Mouse (Mus musculus) limb, embryonic 11.5 days (tissue): ENCODE data around the gene Cuta. TPM values are rescaled to one million over a fixed set of nuclear protein-coding genes. Genes with fewer than 3 reads are reported as not detected.

Experiments used
- ATAC-seq: fragments of 200-750 bp; cut with Nextera tagmentation; 2 replicates; pipeline ENCODE4 v1.8.0; 2017; ENCODE audit warnings: low read depth; ENCODE audit not compliant: insufficient number of reproducible peaks, low FRiP score, low TSS enrichment
- DNase-seq: peaks from one replicate; pipeline ENCODE4 v3.0.0-alpha.2; 2015; ENCODE audit warnings: low spot score
- H3K27ac ChIP-seq: fragments of 300-500 bp; sonication (generic); replicated peaks from 2 replicates; pipeline ENCODE4 v1.5.1; 2014; ENCODE audit warnings: low read depth, mild to moderate bottlenecking, low read length
- H3K27me3 ChIP-seq: fragments of 300-500 bp; sonication (generic); 2 replicates; pipeline ENCODE4 v1.6.1; 2014; ENCODE audit warnings: mild to moderate bottlenecking, low read length, mixed read lengths; ENCODE audit not compliant: control insufficient read depth, insufficient read depth
- H3K36me3 ChIP-seq: fragments of 300-500 bp; sonication (generic); 2 replicates; pipeline ENCODE4 v1.6.1; 2014; ENCODE audit warnings: mild to moderate bottlenecking, low read length, moderate library complexity, mixed read lengths; ENCODE audit not compliant: control insufficient read depth, insufficient read depth
- H3K4me1 ChIP-seq: fragments of 300-500 bp; sonication (generic); 2 replicates; pipeline ENCODE4 v1.6.1; 2014; ENCODE audit warnings: low read length, mixed read lengths; ENCODE audit not compliant: control insufficient read depth, insufficient read depth
- H3K4me2 ChIP-seq: fragments of 300-500 bp; sonication (generic); 2 replicates; pipeline ENCODE4 v1.6.1; 2014; ENCODE audit warnings: low read depth, mild to moderate bottlenecking, moderate library complexity; ENCODE audit not compliant: severe bottlenecking
- H3K4me3 ChIP-seq: fragments of 300-500 bp; sonication (generic); 2 replicates; pipeline ENCODE4 v1.5.1; 2014; ENCODE audit warnings: low read depth, low read length
- H3K9ac ChIP-seq: fragments of 300-500 bp; sonication (generic); 2 replicates; pipeline ENCODE4 v1.6.1; 2014; ENCODE audit warnings: mild to moderate bottlenecking, low read length
- H3K9me3 ChIP-seq: fragments of 300-500 bp; sonication (generic); 2 replicates; pipeline ENCODE4 v1.6.1; 2016; ENCODE audit warnings: low read length; ENCODE audit not compliant: control insufficient read depth
- WGBS: fragments of 180-500 bp; shearing (Covaris S2); extraction: QIAGEN DNeasy Blood & Tissue Kit; methylation state at CpG from one replicate; pipeline ENCODE4 v1.1.7; 2014; 5-methylcytosine and 5-hydroxymethylcytosine counted together
- polyA plus RNA-seq: library from polyadenylated mRNA; unstranded; fragments of >200 nt; fragmentation: Nextera tagmentation; extraction: Ambion mirVana; gene quantifications from 2 replicates; pipeline ENCODE4 v1.2.1, GENCODE M21; 2014

Cuta gene
- polyA plus RNA-seq, 1 experiment from 2014 or later, result 170 TPM

DNA sequence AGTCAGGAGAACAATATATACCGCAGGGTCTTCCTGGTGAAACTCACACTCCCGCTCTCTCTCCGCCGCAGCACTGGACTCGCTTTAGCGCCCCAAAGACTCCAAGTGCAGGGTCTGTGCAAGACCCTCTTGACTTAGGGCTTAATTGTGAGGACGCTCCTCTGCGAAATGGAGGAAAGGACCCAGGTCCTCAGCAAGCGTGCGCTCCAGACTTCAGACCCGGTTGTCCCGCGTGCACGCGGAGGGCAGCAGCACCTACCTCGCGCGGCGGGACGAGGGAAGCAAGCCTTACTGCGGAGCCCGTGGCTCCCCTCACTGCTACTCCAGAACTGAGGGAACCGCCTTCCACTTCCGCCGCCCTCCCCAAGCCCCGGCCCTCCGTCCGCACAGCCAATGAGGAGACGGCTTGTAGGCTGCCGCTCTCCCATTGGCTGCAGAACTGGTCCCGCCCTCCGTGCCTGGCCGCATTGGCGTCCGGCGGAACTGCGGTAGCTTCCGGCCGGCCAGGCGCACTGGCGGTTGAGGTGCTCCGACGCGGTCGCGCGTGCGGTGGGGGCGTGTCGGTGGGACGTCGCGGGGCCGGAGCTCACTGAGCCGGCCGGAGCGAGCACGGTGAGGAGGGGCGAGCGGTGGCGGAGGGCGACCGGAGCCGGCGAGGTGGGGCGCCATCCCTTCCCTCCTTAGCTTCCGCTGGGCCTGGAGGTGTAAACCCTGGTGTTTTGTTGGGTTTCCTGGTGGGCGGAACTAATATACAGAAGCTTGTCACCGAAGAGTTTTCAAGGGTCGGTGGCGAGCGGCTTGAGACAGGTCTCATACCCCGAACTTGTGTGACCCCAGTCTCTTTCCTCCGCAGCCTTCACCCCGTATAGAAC lies 33.6 kb upstream of the Cuta start, which contains the start of gene Zbtb9:
TSS of gene Zbtb9 (plus strand) at position 465 of the 872 bp plus-strand sequence.
- H3K36me3 ChIP-seq, result peaks cover 18% of the 10 kb centered on the region

DNA sequence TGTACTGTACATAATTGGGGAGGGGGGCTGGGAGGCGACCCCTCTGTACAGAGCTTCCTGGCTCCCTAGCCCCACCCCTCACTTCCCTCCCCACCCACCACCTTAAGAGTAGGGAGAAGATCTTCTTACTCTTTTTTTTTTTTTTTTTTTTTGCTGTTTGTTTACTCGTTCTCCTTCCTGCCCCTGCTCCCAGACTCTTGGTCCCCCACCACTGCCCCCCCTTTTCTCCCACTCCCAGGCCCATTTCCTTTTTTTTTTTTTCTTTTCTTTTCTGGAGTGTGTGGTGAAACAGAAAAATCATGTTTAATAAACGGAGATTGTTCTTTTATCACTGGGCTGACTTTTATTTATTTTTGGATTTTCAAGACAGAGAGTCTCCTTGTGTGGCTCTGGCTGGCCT lies 32.7 kb upstream of the Cuta start:
- H3K36me3 ChIP-seq, result peaks cover 13% of the 10 kb centered on the region

More for the DNA sequence above, 33.6 kb upstream of the Cuta start, which contains the start of gene Zbtb9:
- DNase-seq, result peak; percentile 96
- Histone ChIP-seq H3K27me3 (no peaks in the 10 kb centered on the region), H3K4me1 (peaks cover 18% of the 10 kb centered on the region), H3K4me3 (peak within 1 kb of the TSS; percentile 64), H3K4me2 (peak within 1 kb of the TSS; percentile 89), H3K9me3 (no peaks in the 10 kb centered on the region), H3K27ac (peak within 1 kb of the TSS; percentile 79), H3K9ac (peak within 1 kb of the TSS; percentile 78)
- peak; percentile 98 for ATAC-seq
- WGBS, result under 1% methylated on average over 75 of the region's 75 CpGs

DNA sequence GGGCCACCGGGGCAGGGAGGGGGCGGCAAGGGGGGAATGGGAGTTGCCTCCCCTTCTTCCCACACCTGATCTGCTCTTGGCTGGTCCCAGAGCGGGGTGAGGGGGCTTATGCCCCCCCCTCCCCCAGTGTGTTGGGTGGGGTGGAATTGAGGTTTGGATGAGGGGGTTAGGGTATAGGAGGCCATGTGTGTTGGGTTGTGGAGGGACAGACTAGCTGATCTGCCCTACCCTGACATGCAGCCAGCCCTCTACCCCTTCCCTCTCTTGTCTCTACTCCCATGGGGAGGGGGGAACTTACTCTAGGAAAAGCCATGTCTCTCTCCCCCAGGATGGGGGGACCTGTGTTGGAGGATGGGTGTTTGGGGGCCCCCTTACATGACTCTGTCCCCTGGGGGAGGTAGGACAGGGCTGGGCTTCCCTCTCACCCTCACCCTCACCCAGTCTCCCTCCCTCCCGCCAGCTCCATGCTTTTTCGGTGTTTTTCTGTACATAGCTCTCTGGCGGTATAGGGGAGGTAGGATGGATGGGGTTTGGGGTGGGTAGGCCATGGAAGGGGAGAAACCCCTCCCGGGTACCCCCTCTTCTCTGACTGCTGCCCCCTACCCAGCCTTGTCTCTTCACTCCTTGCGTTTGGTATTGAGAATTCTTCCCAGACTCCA lies 32.0 kb upstream of the Cuta start:
- Histone ChIP-seq H3K9me3 (no peaks in the 10 kb centered on the region), H3K4me2 (peak overlapping the region; percentile 89; the same call in 1 of the 2 replicates), H3K9ac (peak overlapping the region; percentile 34), H3K4me3 (peak overlapping the region; percentile 64; the same call in 1 of the 2 replicates), H3K27ac (no peak overlapping the region), H3K27me3 (no peaks in the 10 kb centered on the region), H3K36me3 (peaks cover 13% of the 10 kb centered on the region), H3K4me1 (peaks cover 18% of the 10 kb centered on the region)
- ATAC-seq (no peak), DNase-seq (no peak)
- 64% methylated on average over 8 of the region's 8 CpGs for WGBS

More for the DNA sequence above, 32.7 kb upstream of the Cuta start:
- Histone ChIP-seq H3K27me3 (no peaks in the 10 kb centered on the region), H3K4me1 (peaks cover 18% of the 10 kb centered on the region), H3K27ac (no peak overlapping the region), H3K4me2 (peak overlapping the region; percentile 89), H3K9ac (peak overlapping the region; percentile 78), H3K9me3 (no peaks in the 10 kb centered on the region), H3K4me3 (peak overlapping the region; percentile 64)
- 8% methylated on average over 3 of the region's 3 CpGs for WGBS
- no peak for DNase-seq
- ATAC-seq, result no peak

DNA sequence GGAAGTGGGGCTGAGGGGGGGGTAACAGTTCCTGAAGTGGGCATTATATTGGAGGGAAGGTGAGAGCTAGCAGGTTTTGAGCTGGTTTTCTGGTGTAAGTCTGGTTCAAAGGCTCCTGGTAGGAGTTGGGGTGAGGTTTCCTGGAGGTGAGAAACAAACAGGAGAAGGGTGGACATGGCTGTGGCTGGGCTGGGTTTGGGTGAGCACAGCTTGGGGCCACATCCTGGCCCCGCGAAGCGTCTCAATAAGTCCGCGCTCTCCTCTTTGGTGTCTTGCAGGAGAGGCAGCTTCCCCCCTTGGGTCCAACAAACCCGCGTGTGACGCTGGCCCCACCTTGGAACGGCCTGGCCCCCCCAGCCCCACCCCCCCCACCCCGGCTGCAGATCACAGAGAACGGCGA lies 30.9 kb upstream of the Cuta start:
- H3K4me1 ChIP-seq, result peaks cover 18% of the 10 kb centered on the region
- no peak overlapping the region for H3K27ac ChIP-seq
- H3K9ac ChIP-seq, result no peak overlapping the region
- no peaks in the 10 kb centered on the region for H3K27me3 ChIP-seq
- ATAC-seq (no peak), DNase-seq (no peak)
- no peak overlapping the region for H3K4me2 ChIP-seq
- no peaks in the 10 kb centered on the region for H3K9me3 ChIP-seq
- H3K36me3 ChIP-seq, result peaks cover 6% of the 10 kb centered on the region
- no peak overlapping the region for H3K4me3 ChIP-seq
- 63% methylated on average over 10 of the region's 12 CpGs for WGBS

DNA sequence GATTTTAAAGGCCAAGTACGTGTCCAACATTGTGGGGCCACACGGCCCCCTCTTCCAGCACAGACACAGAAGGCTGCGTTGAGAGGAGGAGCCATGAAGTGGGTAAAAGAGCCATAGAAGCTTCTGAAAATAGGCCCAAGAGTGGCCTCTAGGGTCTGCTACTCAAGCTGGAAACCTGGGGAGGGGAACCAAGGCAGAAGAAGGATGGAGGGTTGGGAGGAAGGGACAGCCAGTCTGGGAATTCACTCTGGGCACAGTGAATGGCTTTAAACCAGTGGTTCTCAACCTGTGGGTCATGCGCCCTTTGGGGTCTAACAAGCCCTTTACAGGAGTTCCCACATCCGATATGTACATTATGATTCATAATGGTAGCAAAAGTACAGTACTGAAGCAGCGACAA lies 29.9 kb upstream of the Cuta start:
- Histone ChIP-seq H3K4me1 (peaks cover 17% of the 10 kb centered on the region), H3K4me3 (no peak overlapping the region), H3K4me2 (no peak overlapping the region), H3K27ac (no peak overlapping the region), H3K27me3 (no peaks in the 10 kb centered on the region), H3K36me3 (peaks cover 3% of the 10 kb centered on the region), H3K9me3 (no peaks in the 10 kb centered on the region), H3K9ac (no peak overlapping the region)
- WGBS, result 91% methylated on average over 6 of the region's 6 CpGs
- no peak for DNase-seq
- no peak for ATAC-seq

GRCm38 (mm10) chr17:26968200-26968611 lies 28.8 kb upstream of the Cuta start:
- 85% methylated on average over 6 of the region's 6 CpGs for WGBS
- Histone ChIP-seq H3K4me2 (no peak overlapping the region), H3K9me3 (no peaks in the 10 kb centered on the region), H3K4me3 (no peak overlapping the region), H3K36me3 (peaks cover 3% of the 10 kb centered on the region), H3K4me1 (peaks cover 10% of the 10 kb centered on the region), H3K9ac (no peak overlapping the region), H3K27ac (no peak overlapping the region), H3K27me3 (no peaks in the 10 kb centered on the region)
- ATAC-seq (no peak), DNase-seq (no peak)

GRCm38 (mm10) chr17:26967477-26967876 lies 28.1 kb upstream of the Cuta start:
- DNase-seq (no peak), ATAC-seq (no peak)
- H3K9ac ChIP-seq, result no peak overlapping the region
- H3K4me1 ChIP-seq, result peaks cover 10% of the 10 kb centered on the region
- no peak overlapping the region for H3K27ac ChIP-seq
- 86% methylated on average over 6 of the region's 6 CpGs for WGBS
- H3K9me3 ChIP-seq, result no peaks in the 10 kb centered on the region
- no peak overlapping the region for H3K4me2 ChIP-seq
- H3K27me3 ChIP-seq, result no peaks in the 10 kb centered on the region
- no peak overlapping the region for H3K4me3 ChIP-seq
- peaks cover 4% of the 10 kb centered on the region for H3K36me3 ChIP-seq

DNA sequence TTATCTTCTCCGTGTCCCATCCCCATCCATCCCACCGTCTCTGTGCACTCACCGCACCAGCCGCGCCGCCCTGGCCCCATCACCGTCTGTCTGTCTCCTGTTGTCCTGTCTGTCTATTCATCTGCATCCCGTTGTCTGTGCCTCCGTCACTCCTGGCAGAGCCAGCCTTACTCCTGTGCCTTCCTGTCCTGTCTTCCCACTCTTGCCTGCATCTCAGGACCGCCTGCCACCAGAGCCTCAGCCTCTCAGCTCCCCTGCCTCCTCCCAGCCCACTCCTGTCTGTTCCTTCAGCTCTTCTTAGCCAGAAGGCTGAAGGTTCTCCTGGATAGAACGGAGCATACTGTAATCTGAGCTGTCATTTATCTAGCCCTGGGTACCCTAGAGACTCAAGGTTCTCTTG lies 27.6 kb upstream of the Cuta start:
- H3K4me3 ChIP-seq, result no peak overlapping the region
- H3K4me1 ChIP-seq, result peaks cover 9% of the 10 kb centered on the region
- H3K27me3 ChIP-seq, result no peaks in the 10 kb centered on the region
- no peak overlapping the region for H3K4me2 ChIP-seq
- ATAC-seq, result no peak
- H3K9me3 ChIP-seq, result no peaks in the 10 kb centered on the region
- no peak overlapping the region for H3K27ac ChIP-seq
- H3K36me3 ChIP-seq, result peaks cover 8% of the 10 kb centered on the region
- WGBS, result 90% methylated on average over 11 of the region's 11 CpGs
- DNase-seq, result no peak
- H3K9ac ChIP-seq, result no peak overlapping the region
